Mouse (Mus musculus): ENCODE results near the gene Usp36. TPM values are rescaled to one million over a fixed set of nuclear protein-coding genes. Genes with fewer than 3 reads are reported as not detected.

The Usp36 gene
- polyA plus RNA-seq, 1 experiment: 14.8 TPM

GRCm38 (mm10) chr11:118298810-118299209, 8.8 kb upstream of the Usp36 start:
- Histone ChIP-seq H3K4me3 (replicated peaks) (no peak overlapping the region), H3K9me3 (peaks cover 12% of the 10 kb centered on the region), H3K36me3 (replicated peaks; ENCODE audit: low read length) (no peaks in the 10 kb centered on the region), H3K27me3 (replicated peaks) (peaks cover 68% of the 10 kb centered on the region), H3K4me1 (no peaks in the 10 kb centered on the region; the same call in 1 of the 2 replicates)
- no peak for TF ChIP-seq GATA1 (IDR thresholded peaks at IDR 0.05; ENCODE audit: borderline replicate concordance, low read length)
- no peak for TF ChIP-seq FLI1 (IDR thresholded peaks at IDR 0.05; ENCODE audit: low read length)

- no peaks in the 10 kb centered on the region for H3K36me3 ChIP-seq (replicated peaks; ENCODE audit: low read length)
- peaks cover 64% of the 10 kb centered on the region for H3K27me3 ChIP-seq (replicated peaks)
- peaks cover 12% of the 10 kb centered on the region for H3K9me3 ChIP-seq
- H3K4me1 ChIP-seq: peaks cover 8% of the 10 kb centered on the region
- H3K4me3 ChIP-seq (replicated peaks): no peak overlapping the region
- TF ChIP-seq GATA1 (IDR thresholded peaks at IDR 0.05; ENCODE audit: borderline replicate concordance, low read length): no peak
- TF ChIP-seq FLI1 (IDR thresholded peaks at IDR 0.05; ENCODE audit: low read length): no peak
Measured at GRCm38 (mm10) chr11:118297967-118298366, 7.9 kb upstream of the Usp36 start.

GRCm38 (mm10) chr11:118295026-118295425, 5.0 kb upstream of the Usp36 start:
- Histone ChIP-seq H3K4me3 (replicated peaks) (peak overlapping the region; percentile 4), H3K36me3 (replicated peaks; ENCODE audit: low read length) (no peaks in the 10 kb centered on the region), H3K27me3 (replicated peaks) (peaks cover 48% of the 10 kb centered on the region), H3K9me3 (peaks cover 12% of the 10 kb centered on the region), H3K4me1 (peaks cover 22% of the 10 kb centered on the region)
- no peak for TF ChIP-seq FLI1 (IDR thresholded peaks at IDR 0.05; ENCODE audit: low read length)
- no peak for TF ChIP-seq GATA1 (IDR thresholded peaks at IDR 0.05; ENCODE audit: borderline replicate concordance, low read length)

GRCm38 (mm10) chr11:118292671-118293070, 2.6 kb upstream of the Usp36 start:
- TF ChIP-seq FLI1 (IDR thresholded peaks at IDR 0.05; ENCODE audit: low read length): no peak
- TF ChIP-seq GATA1 (IDR thresholded peaks at IDR 0.05; ENCODE audit: borderline replicate concordance, low read length): no peak
- Histone ChIP-seq H3K4me3 (replicated peaks) (no peak overlapping the region), H3K9me3 (peaks cover 12% of the 10 kb centered on the region), H3K27me3 (replicated peaks) (peaks cover 35% of the 10 kb centered on the region), H3K36me3 (replicated peaks; ENCODE audit: low read length) (peaks cover 2% of the 10 kb centered on the region), H3K4me1 (peaks cover 41% of the 10 kb centered on the region)

DNA sequence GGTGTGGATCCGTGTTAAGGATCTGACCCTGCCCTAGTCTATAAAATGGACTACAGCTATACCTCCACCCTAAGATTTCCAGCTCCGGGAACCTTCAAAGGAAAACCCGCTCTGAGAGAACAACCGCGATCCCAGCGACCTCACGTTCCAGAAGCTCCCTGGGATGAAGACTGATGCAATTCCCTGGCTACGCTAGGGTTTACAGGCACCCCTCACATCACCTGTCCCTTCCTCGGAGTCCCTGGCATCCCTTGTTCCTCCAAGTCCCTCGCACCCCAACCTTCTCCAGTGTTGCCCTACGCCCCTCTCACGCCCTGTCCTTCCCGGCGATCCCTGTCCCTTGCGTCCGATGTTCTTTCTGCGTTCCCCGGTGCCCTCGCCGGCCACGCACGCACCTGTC, 482 bp downstream of the Usp36 start:
- TF ChIP-seq FLI1 (IDR thresholded peaks at IDR 0.05; ENCODE audit: low read length) (no peak), GATA1 (IDR thresholded peaks at IDR 0.05; ENCODE audit: borderline replicate concordance, low read length) (no peak)
- Histone ChIP-seq H3K4me3 (replicated peaks) (peak overlapping the region; percentile 100), H3K27me3 (replicated peaks) (peaks cover 9% of the 10 kb centered on the region), H3K4me1 (peaks cover 47% of the 10 kb centered on the region), H3K36me3 (replicated peaks; ENCODE audit: low read length) (peaks cover 34% of the 10 kb centered on the region), H3K9me3 (peaks cover 6% of the 10 kb centered on the region)

DNA sequence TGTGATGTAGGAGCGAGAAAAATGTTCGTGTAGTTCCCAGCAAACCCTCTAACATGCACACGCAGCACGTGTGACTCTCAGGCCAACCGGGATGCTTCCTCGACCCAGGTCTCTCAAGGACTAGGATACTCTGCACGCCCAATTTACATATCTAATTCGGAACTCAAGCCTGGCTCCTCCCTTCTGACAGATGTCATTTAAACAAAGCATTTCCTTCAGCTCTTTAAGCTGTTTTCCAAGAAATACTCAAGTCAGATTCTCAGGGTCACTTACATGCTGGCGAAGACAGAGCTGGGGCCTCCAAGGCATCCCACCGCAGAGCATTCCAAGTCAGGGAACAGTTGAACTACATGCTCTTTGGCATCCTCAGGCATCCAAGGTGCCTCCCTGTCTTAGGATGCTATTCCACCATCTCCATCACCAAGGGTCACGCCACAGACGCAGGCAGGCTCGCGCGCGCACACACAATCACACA, 970 bp downstream of the Usp36 start:
- Histone ChIP-seq H3K4me1 (peaks cover 47% of the 10 kb centered on the region), H3K27me3 (replicated peaks) (peaks cover 6% of the 10 kb centered on the region), H3K9me3 (peaks cover 1% of the 10 kb centered on the region), H3K36me3 (replicated peaks; ENCODE audit: low read length) (peaks cover 38% of the 10 kb centered on the region), H3K4me3 (replicated peaks) (peak overlapping the region; percentile 100)
- TF ChIP-seq FLI1 (IDR thresholded peaks at IDR 0.05; ENCODE audit: low read length) (no peak), GATA1 (IDR thresholded peaks at IDR 0.05; ENCODE audit: borderline replicate concordance, low read length) (no peak)

DNA sequence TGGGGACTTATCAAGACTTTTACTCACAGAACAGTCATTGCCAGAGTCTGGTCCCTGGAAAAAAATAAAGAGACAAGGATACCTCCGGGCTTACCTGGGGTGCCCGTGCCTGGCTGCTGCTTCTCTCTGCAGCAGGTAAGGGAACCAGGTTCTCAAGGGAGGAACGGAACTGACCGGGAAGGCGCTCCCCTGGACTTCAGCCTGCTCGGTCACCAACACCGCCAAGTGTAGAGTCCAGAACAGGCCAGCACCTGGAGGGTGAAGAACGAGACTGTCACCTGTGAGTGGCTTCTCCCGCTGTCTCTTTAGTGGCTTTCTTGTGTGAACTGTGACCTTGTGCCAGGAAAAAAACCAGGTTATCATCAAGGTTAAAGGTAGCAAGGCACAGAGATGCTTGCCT, 2.5 kb downstream of the Usp36 start:
- peaks cover 35% of the 10 kb centered on the region for H3K4me1 ChIP-seq
- no peak for TF ChIP-seq FLI1 (IDR thresholded peaks at IDR 0.05; ENCODE audit: low read length)
- TF ChIP-seq GATA1 (IDR thresholded peaks at IDR 0.05; ENCODE audit: borderline replicate concordance, low read length): no peak
- no peaks in the 10 kb centered on the region for H3K9me3 ChIP-seq
- no peak overlapping the region for H3K4me3 ChIP-seq (replicated peaks)
- H3K27me3 ChIP-seq (replicated peaks): peaks cover 3% of the 10 kb centered on the region
- H3K36me3 ChIP-seq (replicated peaks; ENCODE audit: low read length): peaks cover 53% of the 10 kb centered on the region

GRCm38 (mm10) chr11:118286434-118286833, 3.6 kb downstream of the Usp36 start:
- Histone ChIP-seq H3K4me1 (peaks cover 34% of the 10 kb centered on the region), H3K9me3 (no peaks in the 10 kb centered on the region), H3K4me3 (replicated peaks) (no peak overlapping the region), H3K27me3 (replicated peaks) (no peaks in the 10 kb centered on the region), H3K36me3 (replicated peaks; ENCODE audit: low read length) (peaks cover 65% of the 10 kb centered on the region)
- no peak for TF ChIP-seq FLI1 (IDR thresholded peaks at IDR 0.05; ENCODE audit: low read length)
- TF ChIP-seq GATA1 (IDR thresholded peaks at IDR 0.05; ENCODE audit: borderline replicate concordance, low read length): no peak

GRCm38 (mm10) chr11:118285791-118286190, 4.3 kb downstream of the Usp36 start:
- Histone ChIP-seq H3K4me1 (peaks cover 29% of the 10 kb centered on the region), H3K27me3 (replicated peaks) (no peaks in the 10 kb centered on the region), H3K9me3 (no peaks in the 10 kb centered on the region), H3K4me3 (replicated peaks) (no peak overlapping the region), H3K36me3 (replicated peaks; ENCODE audit: low read length) (peaks cover 71% of the 10 kb centered on the region)
- TF ChIP-seq FLI1 (IDR thresholded peaks at IDR 0.05; ENCODE audit: low read length): no peak
- TF ChIP-seq GATA1 (IDR thresholded peaks at IDR 0.05; ENCODE audit: borderline replicate concordance, low read length): no peak

DNA sequence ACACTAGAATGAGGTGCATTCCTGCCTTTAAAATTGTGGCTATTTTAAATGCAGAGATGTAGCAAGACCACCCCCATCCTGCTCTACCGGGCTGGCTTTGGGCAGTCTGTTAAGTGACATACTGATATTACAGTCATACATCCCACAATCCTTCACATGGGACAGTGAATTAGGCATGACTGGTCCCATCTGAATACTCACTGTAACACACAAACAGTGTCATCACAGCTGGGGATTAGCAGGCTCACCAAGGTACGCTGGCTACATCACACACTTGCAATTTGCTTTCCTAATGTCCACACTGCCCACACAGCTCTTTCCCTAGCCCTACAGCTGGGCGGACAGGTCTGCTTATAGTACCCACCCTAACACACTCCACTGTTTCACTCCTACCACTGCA, 9.8 kb downstream of the Usp36 start:
- H3K36me3 ChIP-seq (replicated peaks; ENCODE audit: low read length): peaks cover 100% of the 10 kb centered on the region
- TF ChIP-seq FLI1 (IDR thresholded peaks at IDR 0.05; ENCODE audit: low read length) (no peak), GATA1 (IDR thresholded peaks at IDR 0.05; ENCODE audit: borderline replicate concordance, low read length) (no peak)
- H3K4me1 ChIP-seq: 0 out of 2 replicates have a peak, but pooled peaks cover 2% of the 10 kb centered on the region
- no peaks in the 10 kb centered on the region for H3K9me3 ChIP-seq
- H3K27me3 ChIP-seq (replicated peaks): no peaks in the 10 kb centered on the region
- no peak overlapping the region for H3K4me3 ChIP-seq (replicated peaks)

GRCm38 (mm10) chr11:118276328-118276727, 13.7 kb downstream of the Usp36 start:
- no peak for TF ChIP-seq GATA1 (IDR thresholded peaks at IDR 0.05; ENCODE audit: borderline replicate concordance, low read length)
- TF ChIP-seq FLI1 (IDR thresholded peaks at IDR 0.05; ENCODE audit: low read length): no peak
- H3K27me3 ChIP-seq (replicated peaks): no peaks in the 10 kb centered on the region
- H3K4me3 ChIP-seq (replicated peaks): no peak overlapping the region
- no peaks in the 10 kb centered on the region for H3K9me3 ChIP-seq
- H3K36me3 ChIP-seq (replicated peaks; ENCODE audit: low read length): peaks cover 100% of the 10 kb centered on the region
- no peaks in the 10 kb centered on the region for H3K4me1 ChIP-seq
